Mouse (Mus musculus) testis, postnatal 14 days (tissue): Measurements from ENCODE around the gene Exoc2.
A peak's percentile ranks its signal among the peaks of the same experiment; 100 is the strongest.

Source experiments
- DNase-seq: peaks from one replicate; pipeline ENCODE4 v3.0.0; 2021; ENCODE audit warnings: low spot score

Exoc2 gene

GRCm38 (mm10) chr13:30892315-30892714, 81.6 kb downstream of the Exoc2 start:
- no peak for DNase-seq

- DNase-seq, result no peak
Measured at GRCm38 (mm10) chr13:30891223-30891622, 82.7 kb downstream of the Exoc2 start.

- DNase-seq, result peak; percentile 43
Measured at GRCm38 (mm10) chr13:30888480-30888879, 85.4 kb downstream of the Exoc2 start.

- DNase-seq, result no peak
Measured at GRCm38 (mm10) chr13:30880310-30880709, 93.6 kb downstream of the Exoc2 start.

GRCm38 (mm10) chr13:30879871-30880270, 94.0 kb downstream of the Exoc2 start:
- DNase-seq, result no peak

- DNase-seq, result no peak
Measured at GRCm38 (mm10) chr13:30875825-30876224, 98.1 kb downstream of the Exoc2 start.

GRCm38 (mm10) chr13:30873472-30873871, 100.4 kb downstream of the Exoc2 start:
- no peak for DNase-seq

- no peak for DNase-seq
Measured at GRCm38 (mm10) chr13:30865486-30865885, 108.4 kb downstream of the Exoc2 start.

- no peak for DNase-seq
Measured at GRCm38 (mm10) chr13:30864042-30864441, 109.9 kb downstream of the Exoc2 start.

- DNase-seq, result no peak
Measured at GRCm38 (mm10) chr13:30858421-30858820, 115.5 kb downstream of the Exoc2 start.

- no peak for DNase-seq
Measured at GRCm38 (mm10) chr13:30850736-30851135, 123.2 kb downstream of the Exoc2 start.

GRCm38 (mm10) chr13:30848001-30848400, 125.9 kb downstream of the Exoc2 start:
- no peak for DNase-seq

GRCm38 (mm10) chr13:30846506-30846905, 127.4 kb downstream of the Exoc2 start:
- DNase-seq, result no peak

GRCm38 (mm10) chr13:30843049-30843448, 130.8 kb downstream of the Exoc2 start:
- no peak for DNase-seq

- no peak for DNase-seq
Measured at GRCm38 (mm10) chr13:30841843-30842242, 132.1 kb downstream of the Exoc2 start.

GRCm38 (mm10) chr13:30841306-30841705, 132.6 kb downstream of the Exoc2 start:
- no peak for DNase-seq

GRCm38 (mm10) chr13:30840700-30841099, 133.2 kb downstream of the Exoc2 start:
- no peak for DNase-seq

GRCm38 (mm10) chr13:30836342-30836741, 137.6 kb downstream of the Exoc2 start:
- no peak for DNase-seq

- no peak for DNase-seq
Measured at GRCm38 (mm10) chr13:30834859-30835258, 139.0 kb downstream of the Exoc2 start.

- DNase-seq, result no peak
Measured at GRCm38 (mm10) chr13:30834349-30834748, 139.5 kb downstream of the Exoc2 start.

- no peak for DNase-seq
Measured at GRCm38 (mm10) chr13:30833476-30834149, 140.3 kb downstream of the Exoc2 start.

- DNase-seq, result no peak
Measured at GRCm38 (mm10) chr13:30831369-30831768, 142.5 kb downstream of the Exoc2 start.

GRCm38 (mm10) chr13:30826511-30826910, 147.4 kb downstream of the Exoc2 start:
- DNase-seq, result no peak

- no peak for DNase-seq
Measured at GRCm38 (mm10) chr13:30824903-30825302, 149.0 kb downstream of the Exoc2 start.
